Mouse (Mus musculus) spleen, postnatal 14 days (tissue): ENCODE measurements around the gene Ninj2.
A peak's percentile ranks its signal among the peaks of the same experiment; 100 is the strongest.

Experiments used
- DNase-seq, 2 experiments: peaks; one replicate each; pipeline ENCODE4 v3.0.0; 2021 to 2022; ENCODE audit warnings: low spot score in 2 of 2

Ninj2 gene

GRCm38 (mm10) chr6:120134748-120135147, 41.6 kb downstream of the Ninj2 start:
- DNase-seq = no peak

- DNase-seq = no peak
These were observed 52.3 kb downstream of the Ninj2 start for GRCm38 (mm10) chr6:120145439-120145838.

GRCm38 (mm10) chr6:120146676-120147075, 53.5 kb downstream of the Ninj2 start:
- no peak for DNase-seq

GRCm38 (mm10) chr6:120147411-120147810, 54.3 kb downstream of the Ninj2 start:
- no peak for DNase-seq

- DNase-seq = no peak
These were observed 55.7 kb downstream of the Ninj2 start for GRCm38 (mm10) chr6:120148716-120149392.

GRCm38 (mm10) chr6:120149458-120150120, 56.4 kb downstream of the Ninj2 start:
- no peak for DNase-seq

GRCm38 (mm10) chr6:120150206-120150605, 57.1 kb downstream of the Ninj2 start:
- no peak for DNase-seq

GRCm38 (mm10) chr6:120151616-120152053, 58.5 kb downstream of the Ninj2 start:
- DNase-seq = peak in 1 of 2 experiments; percentile 12

GRCm38 (mm10) chr6:120152739-120153696, 59.9 kb downstream of the Ninj2 start:
- no peak for DNase-seq

GRCm38 (mm10) chr6:120154526-120155309, 61.6 kb downstream of the Ninj2 start:
- DNase-seq = peak in 1 of 2 experiments; percentile 17

GRCm38 (mm10) chr6:120155510-120155909, 62.4 kb downstream of the Ninj2 start:
- DNase-seq = no peak

- DNase-seq = no peak
These were observed 64.3 kb downstream of the Ninj2 start for GRCm38 (mm10) chr6:120157479-120157878.

GRCm38 (mm10) chr6:120159133-120159901, 66.2 kb downstream of the Ninj2 start:
- no peak for DNase-seq

GRCm38 (mm10) chr6:120162928-120163327, 69.8 kb downstream of the Ninj2 start:
- no peak for DNase-seq

- no peak for DNase-seq
These were observed 71.6 kb downstream of the Ninj2 start for GRCm38 (mm10) chr6:120164765-120165164.

- DNase-seq = no peak
These were observed 74.4 kb downstream of the Ninj2 start for GRCm38 (mm10) chr6:120167574-120167973.

- no peak for DNase-seq
These were observed 79.3 kb downstream of the Ninj2 start for GRCm38 (mm10) chr6:120172294-120173017.

- no peak for DNase-seq
These were observed 81.0 kb downstream of the Ninj2 start for GRCm38 (mm10) chr6:120174028-120174601.

GRCm38 (mm10) chr6:120174602-120175115, 81.5 kb downstream of the Ninj2 start:
- DNase-seq = peak; percentile 64 to 78
